Mouse (Mus musculus) lung, embryonic 16.5 days (tissue): ENCODE data around the gene Tomm40l. TPM values are rescaled to one million over a fixed set of nuclear protein-coding genes. Genes with fewer than 3 reads are reported as not detected.

Experiments used
- ATAC-seq: fragments of 200-750 bp; cut with Nextera tagmentation; 2 replicates; pipeline ENCODE4 v1.8.0; 2017; ENCODE audit warnings: low read depth, mild to moderate bottlenecking, moderate library complexity
- H3K27ac ChIP-seq: fragments of 300-500 bp; sonication (generic); 2 replicates; pipeline ENCODE4 v1.5.1; 2014; ENCODE audit warnings: mild to moderate bottlenecking, control low read depth, low read length
- H3K27me3 ChIP-seq: fragments of 300-500 bp; sonication (generic); 2 replicates; pipeline ENCODE4 v1.6.1; 2014; ENCODE audit warnings: low read depth, low read length, mixed read lengths; ENCODE audit not compliant: control insufficient read depth, insufficient read depth
- H3K36me3 ChIP-seq: fragments of 300-500 bp; sonication (generic); 2 replicates; pipeline ENCODE4 v1.6.1; 2014; ENCODE audit warnings: low read length; ENCODE audit not compliant: control insufficient read depth, insufficient read depth
- H3K4me1 ChIP-seq: fragments of 300-500 bp; sonication (generic); replicated peaks from 2 replicates; pipeline ENCODE4 v1.6.1; 2014; ENCODE audit warnings: low read length, mixed read lengths; ENCODE audit not compliant: control insufficient read depth, insufficient read depth
- H3K4me2 ChIP-seq: fragments of 300-500 bp; sonication (generic); 2 replicates; pipeline ENCODE4 v1.6.1; 2014; ENCODE audit warnings: low read depth, low read length, control low read depth
- H3K4me3 ChIP-seq: fragments of 300-500 bp; sonication (generic); 2 replicates; pipeline ENCODE4 v1.5.1; 2014; ENCODE audit warnings: mild to moderate bottlenecking, low read length, control low read depth
- H3K9ac ChIP-seq: fragments of 300-500 bp; sonication (generic); 2 replicates; pipeline ENCODE4 v1.6.1; 2014; ENCODE audit warnings: low read length, control low read depth
- H3K9me3 ChIP-seq: fragments of 300-500 bp; sonication (generic); 2 replicates; pipeline ENCODE4 v1.6.1; 2016; ENCODE audit warnings: low read length; ENCODE audit not compliant: control insufficient read depth
- WGBS: fragments of 180-500 bp; shearing (Covaris S2); extraction: QIAGEN DNeasy Blood & Tissue Kit; methylation state at CpG from one replicate; pipeline ENCODE4 v1.1.7; 2014; 5-methylcytosine and 5-hydroxymethylcytosine counted together
- polyA plus RNA-seq: library from polyadenylated mRNA; unstranded; fragments of >200 nt; fragmentation: Nextera tagmentation; extraction: Ambion mirVana; gene quantifications from 2 replicates; pipeline ENCODE4 v1.2.1, GENCODE M21; 2015

Tomm40l gene
- polyA plus RNA-seq, 1 experiment from 2014 or later, result 32.0 TPM

DNA sequence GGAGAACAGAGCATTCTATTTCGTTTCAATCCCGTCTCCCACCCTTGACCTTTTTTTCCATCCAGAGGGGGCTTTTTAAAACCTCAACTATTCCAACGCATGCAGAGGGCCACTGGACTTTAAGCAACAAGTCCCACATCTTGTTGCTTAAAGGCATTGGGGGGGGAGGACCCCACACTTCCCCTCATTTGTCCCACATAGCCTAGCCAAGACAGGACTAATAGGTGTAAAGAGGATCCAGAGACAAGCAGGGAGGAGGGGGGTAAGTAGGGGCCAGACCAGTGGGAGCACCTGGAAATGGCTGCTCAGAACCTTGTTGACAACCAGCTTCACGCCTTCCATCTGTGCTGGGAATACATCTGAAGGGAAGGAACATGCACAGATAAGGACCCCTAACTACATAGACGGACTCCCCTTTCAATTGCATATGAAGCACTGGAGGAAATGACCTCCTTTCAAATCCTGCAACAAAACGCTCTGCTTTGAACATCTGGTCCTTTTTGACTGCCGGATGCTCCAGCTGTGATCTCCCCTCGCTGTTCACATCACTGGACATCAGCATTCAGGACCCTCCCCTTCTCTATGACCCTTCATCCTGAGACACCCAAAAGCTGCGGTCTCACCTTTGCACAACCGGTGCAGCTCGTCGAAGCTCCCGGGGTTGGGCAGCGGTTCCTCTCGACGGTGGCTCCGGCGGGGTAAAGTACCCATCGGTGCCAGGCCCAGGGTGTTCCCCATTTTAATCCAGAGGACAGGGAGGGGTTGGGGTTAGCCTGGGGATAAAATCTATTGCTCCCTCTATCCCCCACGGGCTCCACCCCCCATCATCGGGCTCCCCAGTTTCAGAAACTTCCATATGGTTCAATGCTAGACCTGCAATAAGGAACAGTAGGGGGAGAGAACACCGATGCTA is 777 bp downstream of the Tomm40l start:
- Histone ChIP-seq H3K27ac (peak overlapping the region; percentile 36; the same call in 1 of the 2 replicates), H3K9me3 (no peaks in the 10 kb centered on the region), H3K36me3 (peaks cover 10% of the 10 kb centered on the region), H3K4me1 (peaks cover 9% of the 10 kb centered on the region), H3K4me3 (peak overlapping the region; percentile 77), H3K27me3 (no peaks in the 10 kb centered on the region), H3K4me2 (peak overlapping the region; percentile 73), H3K9ac (peak overlapping the region; percentile 58)
- no peak; the same call in 1 of the 2 replicates for ATAC-seq
- 4% methylated on average over 22 of the region's 22 CpGs for WGBS

DNA sequence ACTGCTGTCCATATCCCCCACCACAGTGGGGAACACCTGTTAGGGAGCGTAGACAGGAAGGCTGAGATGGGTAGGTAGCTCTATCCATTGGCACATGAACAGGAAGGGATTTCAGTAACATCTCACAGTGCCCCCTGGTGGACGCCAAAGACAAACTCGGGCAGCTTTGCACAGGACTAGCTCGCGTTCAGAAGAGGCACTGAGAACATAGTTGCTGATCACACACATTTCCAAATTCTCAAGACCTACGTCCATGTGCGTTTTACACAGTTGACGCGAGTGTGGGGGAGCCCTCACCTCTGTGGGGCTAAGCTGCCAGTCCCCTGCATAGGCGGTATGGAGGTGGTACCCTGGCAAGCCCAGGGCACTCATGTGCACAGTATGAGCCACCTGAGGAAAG is 1.4 kb downstream of the Tomm40l start:
- H3K27ac ChIP-seq, result no peak overlapping the region
- WGBS, result 6% methylated on average over 10 of the region's 10 CpGs
- H3K9ac ChIP-seq, result 0 out of 2 replicates have a peak overlapping the region, but pooled peaks have one; percentile 10

DNA sequence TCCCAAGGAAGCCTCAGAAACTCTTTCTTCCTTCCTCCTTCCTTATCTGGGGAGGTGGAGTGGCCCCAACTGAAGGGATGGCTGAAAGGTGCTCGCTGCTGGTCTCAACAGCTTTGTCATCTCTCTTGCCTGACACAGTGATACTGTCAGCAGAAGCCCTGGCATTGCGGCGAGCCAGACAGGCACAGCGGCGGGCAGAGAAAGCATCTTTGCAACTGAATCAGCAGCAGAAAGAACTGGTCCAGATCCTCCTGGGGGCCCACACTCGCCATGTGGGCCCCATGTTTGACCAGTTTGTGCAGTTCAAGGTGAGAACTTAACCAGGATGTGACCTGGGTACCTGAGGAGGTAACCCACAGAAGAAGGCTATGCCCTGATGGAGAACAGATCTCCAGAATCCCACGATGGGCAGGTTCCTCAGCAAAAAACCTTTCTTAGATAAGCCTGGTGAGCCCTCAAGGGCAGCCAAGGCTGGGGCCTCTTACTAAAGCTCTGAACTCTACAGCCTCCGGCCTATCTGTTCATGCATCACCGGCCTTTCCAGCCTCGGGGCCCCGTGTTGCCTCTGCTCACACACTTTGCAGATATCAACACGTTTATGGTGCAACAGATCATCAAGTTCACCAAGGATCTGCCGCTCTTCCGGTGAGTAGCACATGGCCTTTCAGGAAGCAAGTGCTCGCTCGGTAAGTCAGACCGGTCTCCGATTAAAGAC is 5.9 kb downstream of the Tomm40l start:
- Histone ChIP-seq H3K27me3 (no peaks in the 10 kb centered on the region), H3K4me2 (no peak overlapping the region), H3K9ac (no peak overlapping the region), H3K9me3 (no peaks in the 10 kb centered on the region), H3K36me3 (peaks cover 10% of the 10 kb centered on the region), H3K4me1 (peaks cover 5% of the 10 kb centered on the region), H3K27ac (no peak overlapping the region), H3K4me3 (no peak overlapping the region)
- no peak for ATAC-seq
- WGBS, result 82% methylated on average over 18 of the region's 18 CpGs

More for the DNA sequence above, 1.4 kb downstream of the Tomm40l start:
- Histone ChIP-seq H3K27me3 (no peaks in the 10 kb centered on the region), H3K9me3 (no peaks in the 10 kb centered on the region), H3K4me2 (peak overlapping the region; percentile 73), H3K36me3 (peaks cover 10% of the 10 kb centered on the region), H3K4me3 (peak overlapping the region; percentile 77; the same call in 1 of the 2 replicates), H3K4me1 (peaks cover 9% of the 10 kb centered on the region)
- 0 out of 2 replicates have a peak, but pooled peaks have one; percentile 9 for ATAC-seq

- Histone ChIP-seq H3K36me3 (no peaks in the 10 kb centered on the region), H3K9ac (no peak within 1 kb of the TSS), H3K27ac (no peak within 1 kb of the TSS), H3K4me1 (no peaks in the 10 kb centered on the region), H3K4me3 (no peak within 1 kb of the TSS), H3K9me3 (no peaks in the 10 kb centered on the region), H3K27me3 (no peaks in the 10 kb centered on the region), H3K4me2 (no peak within 1 kb of the TSS)
- no peak for ATAC-seq
- WGBS, result 66% methylated on average over 10 of the region's 10 CpGs
Observed at GRCm38 (mm10) chr1:171213801-171214496, 8.4 kb downstream of the Tomm40l start, which contains the start of gene Nr1i3. TSS of gene Nr1i3 (plus strand) at chr1:171213970.

DNA sequence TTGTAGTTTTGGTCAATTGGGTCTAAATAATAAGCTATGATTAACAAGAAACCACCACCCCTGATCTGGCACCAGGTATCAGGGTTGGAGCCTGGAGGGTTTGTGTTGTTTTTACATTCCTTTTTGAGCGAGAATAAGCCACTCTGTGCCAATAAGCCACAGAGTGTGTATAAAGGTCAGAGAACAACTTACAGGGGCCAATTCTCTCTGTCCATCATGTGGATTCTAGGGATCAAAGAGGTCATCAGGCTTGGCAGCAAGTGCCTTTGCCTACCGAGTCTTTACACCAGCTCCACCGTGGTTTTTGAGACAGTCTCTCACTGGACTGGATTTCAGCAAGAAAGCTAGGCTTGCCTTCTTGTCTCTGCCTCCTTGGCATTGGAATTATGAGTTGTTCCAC is 9.5 kb downstream of the Tomm40l start:
- 43% methylated on average over 3 of the region's 3 CpGs for WGBS
- no peaks in the 10 kb centered on the region for H3K27me3 ChIP-seq
- H3K9me3 ChIP-seq, result no peaks in the 10 kb centered on the region
- no peak overlapping the region for H3K4me3 ChIP-seq
- no peak overlapping the region for H3K9ac ChIP-seq
- H3K36me3 ChIP-seq, result no peaks in the 10 kb centered on the region
- no peak overlapping the region for H3K4me2 ChIP-seq
- no peaks in the 10 kb centered on the region for H3K4me1 ChIP-seq
- no peak overlapping the region for H3K27ac ChIP-seq
- ATAC-seq, result no peak

- H3K36me3 ChIP-seq, result no peaks in the 10 kb centered on the region
- no peak overlapping the region for H3K27ac ChIP-seq
- no peaks in the 10 kb centered on the region for H3K27me3 ChIP-seq
- H3K9ac ChIP-seq, result no peak overlapping the region
- H3K4me1 ChIP-seq, result no peaks in the 10 kb centered on the region
- H3K4me2 ChIP-seq, result no peak overlapping the region
- ATAC-seq, result no peak
- H3K4me3 ChIP-seq, result no peak overlapping the region
- 20% methylated on average over 4 of the region's 4 CpGs for WGBS
- H3K9me3 ChIP-seq, result no peaks in the 10 kb centered on the region
Observed at GRCm38 (mm10) chr1:171209409-171209808, 12.9 kb downstream of the Tomm40l start.

GRCm38 (mm10) chr1:171205704-171206493 is 16.4 kb downstream of the Tomm40l start:
- ATAC-seq, result no peak
- WGBS, result 66% methylated on average over 6 of the region's 6 CpGs
- Histone ChIP-seq H3K4me1 (no peaks in the 10 kb centered on the region), H3K9ac (no peak overlapping the region), H3K4me2 (no peak overlapping the region), H3K9me3 (no peaks in the 10 kb centered on the region), H3K27me3 (no peaks in the 10 kb centered on the region), H3K4me3 (no peak overlapping the region), H3K36me3 (no peaks in the 10 kb centered on the region), H3K27ac (no peak overlapping the region)

- H3K4me1 ChIP-seq, result no peaks in the 10 kb centered on the region
- no peak overlapping the region for H3K4me3 ChIP-seq
- no peak overlapping the region for H3K27ac ChIP-seq
- no peak overlapping the region for H3K4me2 ChIP-seq
- no peak overlapping the region for H3K9ac ChIP-seq
- no peaks in the 10 kb centered on the region for H3K36me3 ChIP-seq
- no peaks in the 10 kb centered on the region for H3K27me3 ChIP-seq
- no peaks in the 10 kb centered on the region for H3K9me3 ChIP-seq
- no peak for ATAC-seq
- WGBS, result 57% methylated on average over 7 of the region's 7 CpGs
Observed at GRCm38 (mm10) chr1:171204249-171204644, 18.1 kb downstream of the Tomm40l start.
